Mouse (Mus musculus): ENCODE measurements at regions not wholly inside any gene's neighbourhood (a gene's known extent, or its start where the extent isn't known, plus 50 kb on each side); places are given as distances from the start of the nearest gene placed in this dataset.
A peak's percentile ranks its signal among the peaks of the same experiment; 100 is the strongest.

DNA sequence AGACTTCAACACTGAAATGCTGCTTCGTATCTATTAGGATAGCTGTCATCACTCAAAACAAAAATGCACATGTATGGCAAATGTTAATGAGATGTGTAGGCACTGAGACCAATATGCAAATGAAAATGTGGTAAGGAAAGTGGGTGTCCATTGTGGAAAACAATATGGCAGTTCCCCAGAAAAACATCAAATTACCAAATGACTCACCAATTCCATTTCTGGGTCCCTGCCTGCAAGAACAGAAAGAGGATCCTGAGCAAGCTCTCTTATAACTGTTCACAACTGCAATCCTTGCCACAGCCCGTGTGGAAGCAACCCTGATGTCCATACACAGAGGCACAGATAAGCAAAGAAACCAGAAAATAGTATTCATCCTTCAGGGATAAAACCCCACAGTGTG is 442.0 kb downstream of the Defb40 start:
- DNase-seq (ENCODE audit: low read depth, low spot score): no peak

DNA sequence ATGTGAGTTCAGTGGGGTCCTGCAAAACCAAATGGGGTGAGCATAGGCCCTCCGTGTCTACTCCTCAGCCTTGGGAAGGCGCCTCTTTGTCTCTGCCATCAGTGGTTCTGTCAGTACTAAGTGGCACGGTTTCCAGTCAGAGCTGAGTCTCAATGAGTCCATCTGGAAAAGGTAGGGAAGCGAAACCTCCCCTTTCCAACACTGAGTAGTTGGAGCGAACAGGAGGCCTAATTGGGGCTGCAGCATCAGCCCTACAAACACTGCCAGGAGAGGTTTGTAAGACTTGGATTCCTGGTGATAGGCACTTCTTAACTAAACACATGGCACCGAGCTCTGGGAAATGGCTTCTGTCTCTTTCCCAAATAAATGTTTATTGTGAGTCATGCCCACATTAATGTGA is 449.9 kb downstream of the Defb40 start:
- no peak for DNase-seq (ENCODE audit: low read depth, low spot score)

DNA sequence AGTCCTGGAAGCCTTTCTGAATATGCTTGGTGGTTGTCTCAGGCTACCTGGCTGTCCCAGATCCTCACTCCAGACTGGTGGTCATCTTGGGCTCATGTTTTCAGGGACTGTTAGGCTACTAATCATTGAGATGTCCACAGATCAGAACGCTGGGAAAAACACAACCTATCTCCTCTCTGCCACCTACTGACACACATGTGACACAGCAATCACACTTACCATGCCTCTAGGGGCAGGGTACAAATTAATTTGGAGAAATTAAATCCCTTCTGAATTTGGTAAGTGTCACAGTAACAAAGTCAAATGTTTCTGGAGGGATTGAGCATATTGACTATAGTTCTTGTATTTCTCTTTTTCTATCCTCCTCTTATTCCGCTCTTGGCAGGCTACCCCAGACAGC is 465.6 kb downstream of the Defb40 start:
- no peak for DNase-seq (ENCODE audit: low read depth, low spot score)

DNA sequence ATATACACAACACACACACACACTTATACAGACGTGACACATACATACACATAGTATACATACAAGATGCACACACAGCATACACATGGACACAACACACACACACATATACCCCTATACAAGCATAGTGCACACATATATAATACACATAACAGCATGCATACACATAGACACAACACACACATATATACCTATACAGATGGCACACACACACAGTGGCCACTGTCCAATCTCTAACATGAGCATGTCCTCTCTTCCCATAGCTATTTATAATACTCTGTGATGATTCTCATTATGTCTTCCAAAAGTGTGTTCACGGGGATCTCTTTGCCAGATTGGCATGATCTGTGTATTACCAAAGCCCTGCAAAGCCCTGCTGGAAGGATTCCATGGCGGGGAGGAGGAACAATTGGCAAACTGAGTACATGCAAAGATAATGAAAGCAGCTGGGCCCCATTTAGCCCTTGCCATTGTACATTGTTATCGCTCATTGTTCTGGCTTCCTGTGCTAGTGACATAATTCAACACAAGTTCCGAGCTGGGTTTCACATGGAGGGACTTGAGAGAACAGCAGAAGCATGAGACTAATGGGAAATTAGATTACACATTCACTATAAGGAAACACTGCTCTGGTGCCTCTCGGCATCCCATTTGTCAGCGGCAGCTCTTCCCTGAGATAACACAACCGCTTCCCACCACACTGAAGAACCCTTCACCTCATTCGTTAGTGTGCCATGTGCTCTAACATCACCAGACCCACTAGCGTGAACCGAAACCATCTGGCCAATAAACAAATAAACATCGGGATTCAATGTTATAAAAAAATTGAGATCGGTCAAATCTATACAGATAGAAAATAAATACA is 471.7 kb downstream of the Defb40 start:
- no peak for DNase-seq (ENCODE audit: low read depth, low spot score)

DNA sequence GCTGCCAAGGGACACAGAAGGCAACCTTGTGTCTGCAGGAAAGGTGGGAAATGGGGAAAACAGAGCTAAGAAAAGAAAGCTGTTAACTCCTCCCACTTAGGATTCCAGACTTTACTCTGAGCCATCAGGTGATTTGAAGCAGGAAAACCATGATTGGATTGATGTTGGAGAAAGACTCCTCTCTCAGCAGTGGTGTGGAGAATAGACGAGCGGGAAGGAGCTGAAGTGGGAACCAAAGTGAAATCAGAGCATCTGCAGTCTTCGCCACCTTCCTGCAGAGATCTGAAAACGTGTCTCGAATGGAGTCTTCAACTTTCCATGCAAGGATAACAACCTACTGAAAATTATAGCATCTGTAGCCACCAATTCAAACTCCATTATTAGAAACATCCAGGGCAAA is 487.4 kb downstream of the Defb40 start:
- DNase-seq (ENCODE audit: low read depth, low spot score): no peak

DNA sequence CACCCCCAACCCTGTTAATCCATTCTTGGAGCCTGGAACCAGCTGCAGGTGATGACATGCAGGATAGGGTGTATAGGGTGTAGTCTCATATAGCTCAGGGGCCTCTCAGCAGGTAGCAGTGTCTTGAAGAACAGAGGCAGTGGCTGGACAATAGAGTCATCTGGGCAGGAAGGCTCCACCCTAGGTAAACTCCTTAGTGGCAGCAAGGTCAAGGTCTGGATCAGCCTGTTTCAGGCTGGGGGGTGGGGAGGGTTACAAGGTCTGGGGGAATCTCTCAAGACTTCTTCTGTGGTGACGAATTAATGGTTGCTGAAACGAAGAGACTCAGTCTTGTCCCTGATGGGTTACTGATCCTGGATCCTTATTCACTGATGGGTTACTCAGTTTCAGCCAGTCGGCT is 498.0 kb downstream of the Defb40 start:
- DNase-seq (ENCODE audit: low read depth, low spot score): no peak

DNA sequence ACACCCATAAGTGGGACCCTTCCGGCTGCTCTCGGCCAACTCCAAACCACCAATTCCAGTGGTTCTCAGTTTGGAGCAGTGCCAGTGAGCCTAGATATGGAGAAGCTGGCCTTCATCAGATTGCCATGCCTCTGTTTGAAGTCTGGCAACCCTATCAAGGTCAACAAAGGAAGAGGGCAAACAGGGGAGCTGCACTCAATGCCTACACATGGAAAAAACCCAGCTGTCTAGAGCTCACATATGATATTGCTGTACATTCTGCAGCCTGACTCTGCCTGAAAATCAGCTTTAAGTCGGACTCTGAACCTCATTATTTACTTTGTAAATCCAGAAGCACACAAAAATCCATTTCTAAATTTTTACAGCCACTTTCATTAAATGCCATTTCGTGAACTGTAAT is 499.9 kb downstream of the Defb40 start:
- DNase-seq (ENCODE audit: low read depth, low spot score): no peak

DNA sequence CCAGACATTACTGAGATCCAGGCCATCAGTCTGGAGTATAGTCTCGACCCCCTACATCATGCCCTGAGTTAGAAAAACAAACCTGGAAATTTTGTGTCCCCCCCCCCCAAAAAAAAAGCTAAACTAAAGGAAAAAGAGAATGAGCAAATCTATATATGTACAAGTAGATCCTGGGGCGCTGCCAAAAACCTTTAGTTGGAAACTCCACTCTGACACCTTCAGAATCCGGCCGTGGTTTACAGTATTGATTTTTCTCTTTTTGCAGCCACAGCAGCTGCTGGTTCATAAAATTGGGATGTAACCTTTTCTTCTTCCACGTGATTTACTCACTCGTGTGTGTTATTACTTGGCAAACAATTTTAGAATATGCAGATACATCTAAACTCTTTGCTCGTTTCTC is 510.5 kb downstream of the Defb40 start:
- no peak for DNase-seq (ENCODE audit: low read depth, low spot score)

DNA sequence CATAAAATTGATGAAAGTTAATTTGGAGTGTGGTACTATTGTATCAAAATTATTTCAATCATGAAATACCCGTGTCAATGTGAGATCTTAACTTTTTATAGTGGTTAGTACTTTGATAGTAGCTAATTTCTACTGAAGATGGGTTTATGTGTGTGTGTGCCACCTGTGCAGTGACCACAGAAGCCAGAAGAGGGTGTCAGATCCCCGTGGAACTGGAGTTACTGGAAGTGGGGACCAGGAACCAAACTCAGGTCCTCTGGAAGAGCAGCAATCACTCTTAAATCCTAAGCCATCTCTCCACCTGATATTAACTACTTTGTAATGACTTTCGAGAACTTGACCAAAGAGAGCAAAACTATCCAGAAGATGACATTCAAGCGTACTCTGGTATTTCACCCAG is 517.4 kb downstream of the Defb40 start:
- no peak for DNase-seq (ENCODE audit: low read depth, low spot score)

DNA sequence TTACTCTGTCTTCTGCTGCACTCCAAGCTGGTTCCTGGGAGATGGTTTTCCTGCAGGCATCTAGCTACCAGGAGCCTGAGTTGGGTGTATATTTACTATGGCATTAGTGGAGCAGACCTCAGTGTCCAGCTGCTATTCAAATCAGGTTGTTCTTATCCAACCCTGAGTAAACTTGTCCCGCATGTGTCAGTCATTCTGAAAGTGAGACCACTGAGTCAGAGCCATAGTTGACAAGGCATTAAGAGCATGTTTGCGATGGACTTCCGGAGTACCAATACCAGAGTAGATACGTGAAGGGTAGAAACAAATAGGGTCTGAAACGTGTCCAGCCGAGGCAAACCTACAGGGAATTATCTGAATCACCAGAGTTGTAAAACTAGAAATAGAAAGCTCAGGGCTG is 520.6 kb downstream of the Defb40 start:
- no peak for DNase-seq (ENCODE audit: low read depth, low spot score)

DNA sequence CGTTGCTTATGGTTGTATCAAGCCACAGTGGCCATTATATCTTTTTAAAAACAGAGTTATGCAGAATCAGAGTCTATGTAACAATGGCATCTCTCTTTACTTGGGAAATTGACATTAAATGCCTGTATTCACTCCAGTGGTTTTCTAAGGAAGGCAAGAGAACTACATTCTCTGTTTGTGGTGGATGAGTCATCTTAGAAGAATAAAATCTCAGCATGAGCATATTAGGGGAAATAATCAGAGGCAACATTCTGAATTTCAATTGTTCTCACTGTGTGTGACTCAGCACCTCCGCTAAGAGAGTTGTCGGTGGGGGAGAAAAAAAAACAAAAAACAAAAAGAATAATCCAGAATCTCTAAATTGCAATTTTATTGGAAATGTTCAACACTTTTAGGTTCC is 529.0 kb downstream of the Defb40 start:
- DNase-seq (ENCODE audit: low read depth, low spot score): no peak

DNA sequence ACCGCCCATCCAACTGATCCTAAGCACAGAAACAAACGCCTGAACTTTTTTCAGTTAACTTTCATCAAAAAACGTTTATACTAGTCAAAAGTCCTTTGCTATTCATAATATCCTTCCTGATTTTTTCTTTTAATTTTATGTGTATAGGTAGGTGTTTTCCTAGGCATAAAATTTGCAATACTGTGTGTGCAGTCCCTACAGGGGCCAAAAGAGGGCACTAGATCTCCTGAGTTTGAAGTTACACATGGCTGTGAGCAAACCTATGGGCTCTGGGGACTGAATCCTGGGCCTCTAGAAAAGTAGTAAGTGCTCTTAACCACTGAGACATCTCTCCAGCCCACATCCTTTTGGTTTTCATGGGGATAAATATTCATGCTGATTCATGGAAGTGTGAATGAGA is 535.8 kb downstream of the Defb40 start:
- no peak for DNase-seq (ENCODE audit: low read depth, low spot score)

DNA sequence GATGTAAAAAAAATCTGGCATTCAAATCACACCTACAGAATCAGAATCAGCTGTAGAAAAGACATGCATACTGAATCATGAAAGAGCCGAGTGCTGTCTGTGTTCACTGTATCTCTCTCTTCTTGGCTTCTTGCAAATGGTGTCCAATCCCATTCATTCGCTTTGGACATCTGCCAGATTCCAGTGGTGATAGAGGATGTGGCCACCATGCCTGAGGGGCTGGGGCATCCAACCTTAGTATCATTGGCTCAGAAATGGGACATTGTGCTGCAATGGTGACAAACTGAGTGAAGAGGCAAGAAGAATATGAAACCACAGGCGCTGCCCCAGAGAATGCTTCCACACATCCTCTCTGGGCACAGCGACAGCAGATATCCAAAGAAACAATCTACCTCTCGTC is 555.2 kb downstream of the Defb40 start:
- no peak for DNase-seq (ENCODE audit: low read depth, low spot score)

DNA sequence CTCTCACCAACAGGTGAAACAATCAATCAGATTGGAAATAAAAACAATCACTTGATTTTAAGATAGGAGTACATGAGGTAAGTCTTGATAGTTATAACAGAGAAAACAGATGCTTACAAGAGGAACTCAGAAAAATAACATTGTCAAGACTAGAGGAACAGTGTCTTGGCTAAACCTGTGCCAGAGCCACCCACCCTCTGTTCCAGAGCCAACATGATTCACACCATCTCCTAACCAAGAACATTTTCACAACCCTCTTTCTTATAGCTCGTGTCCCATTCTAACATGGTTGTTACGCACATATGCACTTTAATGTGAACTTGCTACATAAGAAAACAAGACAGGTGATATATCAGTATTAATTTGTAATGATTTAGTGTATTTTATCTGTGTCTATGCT is 565.6 kb downstream of the Defb40 start:
- no peak for DNase-seq (ENCODE audit: low read depth, low spot score)

DNA sequence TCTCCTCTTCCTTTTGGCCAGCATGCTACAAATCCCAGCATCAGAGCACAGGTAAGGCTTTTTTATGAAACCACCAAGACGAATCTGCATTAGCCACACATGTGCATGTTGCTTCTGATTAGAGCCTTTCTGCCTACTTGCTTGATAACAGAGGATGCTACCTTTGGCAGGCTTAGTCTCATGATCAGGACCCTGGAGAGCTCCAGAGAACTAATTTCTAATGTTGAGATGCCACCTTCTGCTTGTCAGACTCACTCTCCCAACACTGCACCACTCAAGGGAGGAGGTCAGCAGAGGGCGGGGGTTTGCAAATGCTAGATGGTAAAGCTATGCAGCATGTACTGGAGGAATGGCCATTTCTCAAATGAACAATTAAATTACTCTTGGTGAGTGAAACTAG is 571.6 kb downstream of the Defb40 start:
- DNase-seq (ENCODE audit: low read depth, low spot score): peak; percentile 9

DNA sequence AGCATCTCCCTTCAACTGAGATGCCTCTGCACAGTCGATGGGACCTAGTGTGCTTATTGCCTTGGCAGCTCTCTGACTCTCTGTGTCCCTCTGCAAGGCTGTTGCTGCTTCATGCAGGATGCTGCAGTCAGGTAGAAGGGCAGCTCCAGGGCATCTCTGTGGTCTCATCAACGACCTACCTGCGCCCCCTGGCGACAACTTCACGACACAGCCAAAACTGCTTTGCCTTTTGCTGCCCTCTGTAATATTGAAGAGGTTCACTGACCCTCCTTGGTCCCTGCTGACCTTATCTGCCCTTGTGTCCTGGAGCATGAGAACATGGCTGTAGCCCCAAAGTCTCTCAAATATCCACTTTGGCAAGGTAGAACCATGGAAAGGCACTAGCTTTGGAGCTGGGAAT is 589.7 kb downstream of the Defb40 start:
- DNase-seq (ENCODE audit: low read depth, low spot score): peak; percentile 44

DNA sequence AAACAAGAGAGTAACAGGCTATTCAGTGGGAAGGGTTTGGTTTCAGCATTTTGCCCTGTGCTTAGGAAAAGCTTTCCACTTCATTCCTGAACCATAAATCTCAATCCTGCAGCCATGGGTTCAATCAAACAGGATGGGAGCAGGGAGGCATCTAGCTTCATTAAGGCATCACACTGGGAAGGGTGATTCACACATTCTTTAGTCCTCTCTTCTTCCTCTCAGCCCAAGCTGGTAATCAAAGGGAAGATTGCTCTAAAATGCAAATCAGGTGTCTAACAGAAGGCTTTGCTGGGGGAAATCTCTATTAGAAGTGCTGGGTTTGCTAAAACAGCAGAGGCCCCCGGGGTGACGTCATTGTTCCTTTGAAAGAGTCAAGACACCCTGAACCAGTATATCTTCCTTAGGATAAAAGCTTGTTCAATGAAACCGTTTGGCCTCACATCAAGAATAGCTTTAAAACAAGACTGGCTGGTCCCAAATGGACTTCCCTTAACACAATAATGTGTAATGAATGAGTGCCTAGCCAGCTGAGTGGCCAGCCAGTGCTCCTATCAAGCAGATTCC is 596.4 kb downstream of the Defb40 start:
- peak; percentile 20 for DNase-seq (ENCODE audit: low read depth, low spot score)

DNA sequence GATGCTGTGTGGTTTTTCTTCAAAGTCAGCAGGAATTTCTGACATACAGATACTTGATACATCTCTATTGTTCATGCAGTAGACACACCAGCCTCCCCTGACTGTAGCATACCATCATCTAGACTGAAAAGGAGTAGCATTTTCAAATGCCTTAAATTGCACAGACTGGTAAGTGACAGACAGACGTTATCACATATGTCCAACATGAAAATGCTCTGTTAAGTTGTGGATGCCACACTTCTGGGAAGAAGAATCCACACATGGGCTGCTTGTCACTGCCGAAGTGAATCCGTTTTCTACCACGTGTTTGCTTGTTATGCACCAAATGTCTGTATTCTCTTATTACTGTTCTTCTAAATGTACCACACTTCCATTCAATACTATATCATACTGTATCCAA is 629.3 kb downstream of the Defb40 start:
- DNase-seq (ENCODE audit: low read depth, low spot score): no peak

DNA sequence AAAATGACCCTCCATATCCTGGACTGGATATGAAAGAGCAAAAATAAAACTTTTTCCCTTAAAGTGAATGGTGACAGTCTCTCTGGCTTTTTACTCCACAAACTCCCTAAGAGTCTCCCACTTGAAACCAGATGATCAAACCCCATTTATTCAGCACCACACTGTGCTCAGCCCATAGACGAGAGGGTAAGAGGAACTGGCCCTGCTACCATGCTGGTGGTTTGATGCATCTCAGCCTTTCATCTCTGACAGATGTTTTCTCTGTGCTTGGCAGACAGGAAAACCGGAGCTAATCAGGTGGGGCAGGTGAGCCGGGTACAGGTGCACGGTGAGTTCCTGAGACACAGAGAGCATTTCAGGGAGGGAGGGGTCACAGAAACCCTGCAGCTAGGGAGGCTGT is 631.8 kb downstream of the Defb40 start:
- no peak for DNase-seq (ENCODE audit: low read depth, low spot score)

DNA sequence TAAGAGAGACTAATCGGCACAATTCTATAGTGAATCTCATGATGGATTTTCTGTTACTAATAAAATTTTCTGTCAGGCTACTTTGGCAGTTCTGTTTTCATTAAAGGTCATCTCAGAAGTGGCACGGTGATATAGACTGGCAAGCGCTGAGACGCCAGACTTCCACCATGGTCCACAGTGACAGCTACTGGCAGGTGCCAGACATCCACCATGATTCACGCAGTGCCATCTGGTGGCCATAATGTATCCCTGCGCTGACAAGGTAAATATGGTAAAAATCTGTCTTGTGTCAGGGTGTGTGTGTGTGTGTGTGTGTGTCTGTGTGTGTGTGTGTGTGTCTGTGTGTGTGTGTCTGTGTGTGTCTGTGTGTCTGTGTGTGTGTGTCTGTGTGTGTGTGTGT is 632.7 kb downstream of the Defb40 start:
- peak; percentile 23 for DNase-seq (ENCODE audit: low read depth, low spot score)

DNA sequence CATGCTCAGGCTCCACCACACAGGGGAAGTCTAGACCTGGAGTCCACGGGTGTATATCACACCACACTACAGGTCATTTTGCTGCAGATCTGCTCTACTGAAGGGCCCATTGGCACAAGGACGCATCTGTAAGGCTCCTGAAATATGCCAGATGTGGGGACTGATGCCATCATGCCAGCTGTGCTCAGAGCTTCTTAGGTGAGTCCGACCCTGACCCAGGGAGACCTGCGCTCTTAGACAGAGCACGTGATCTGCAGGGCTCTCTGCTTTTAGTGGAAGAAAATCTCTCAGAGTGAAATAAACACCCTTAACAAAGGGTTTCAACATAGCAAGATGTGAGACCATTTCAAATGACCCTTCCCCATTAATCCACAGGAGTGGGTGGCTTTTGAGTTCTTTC is 633.2 kb downstream of the Defb40 start:
- no peak for DNase-seq (ENCODE audit: low read depth, low spot score)

DNA sequence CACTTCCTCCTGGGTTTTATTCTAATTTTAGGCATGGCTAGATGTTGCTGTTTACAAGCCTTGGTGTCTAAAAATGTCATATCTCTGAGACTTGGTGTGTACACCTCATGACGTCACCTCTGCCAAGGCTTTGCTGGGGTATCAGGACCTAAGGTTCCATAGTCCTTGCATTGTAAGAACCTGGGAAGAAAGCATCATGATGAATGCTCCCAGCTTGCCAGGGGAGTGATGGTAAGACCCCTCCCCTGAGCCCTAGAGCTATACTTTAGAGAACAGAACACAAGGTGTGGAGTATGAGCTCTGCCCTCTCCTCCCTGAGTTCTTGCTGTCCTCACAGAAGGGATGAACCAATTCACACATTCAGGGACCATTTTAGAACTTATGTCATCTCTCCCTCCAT is 642.5 kb downstream of the Defb40 start:
- no peak for DNase-seq (ENCODE audit: low read depth, low spot score)

DNA sequence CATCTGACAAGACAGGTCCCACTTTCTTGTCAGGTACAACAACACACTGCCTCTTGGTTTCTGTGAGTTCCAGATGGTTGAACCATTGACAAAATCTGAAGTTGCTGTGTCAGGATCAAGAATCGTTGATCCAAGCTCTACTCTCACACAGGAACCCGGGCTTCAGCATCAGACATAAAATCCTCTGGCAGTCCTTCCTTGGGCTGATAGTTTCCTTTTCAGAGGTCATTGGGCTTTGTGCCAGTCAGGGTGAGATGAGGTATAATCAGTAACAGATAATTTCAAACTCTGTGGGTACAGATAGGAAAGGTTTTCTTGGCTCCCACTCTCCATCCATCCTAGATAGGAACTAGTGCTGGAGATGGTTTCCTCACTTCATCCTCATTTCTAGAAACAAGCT is 649.5 kb downstream of the Defb40 start:
- no peak for DNase-seq (ENCODE audit: low read depth, low spot score)

DNA sequence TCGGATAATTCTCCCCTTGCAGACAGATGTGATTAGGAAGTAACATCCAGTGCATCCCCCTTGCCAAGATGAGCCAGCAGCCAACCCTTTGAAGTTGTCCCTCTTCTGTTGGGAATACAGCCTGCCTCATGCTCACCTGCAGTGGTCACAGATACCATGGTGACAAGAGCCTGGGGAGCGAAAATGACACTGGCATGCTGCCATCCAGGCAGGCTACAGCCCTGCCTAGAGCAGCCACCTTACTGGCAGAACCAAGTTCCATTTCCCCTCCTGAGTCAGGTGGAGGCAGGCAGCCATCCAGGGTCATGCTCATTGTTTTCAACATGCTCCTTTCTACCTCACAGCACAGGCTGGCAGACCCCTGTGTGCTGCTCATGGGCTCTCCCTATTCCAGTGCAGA is 661.6 kb downstream of the Defb40 start:
- no peak for DNase-seq (ENCODE audit: low read depth, low spot score)
